Mouse (Mus musculus) testis, adult 10 weeks (tissue): ENCODE measurements around the gene Mup1. TPM values are rescaled to one million over a fixed set of nuclear protein-coding genes. Genes with fewer than 3 reads are reported as not detected.

Source experiments
- polyA plus RNA-seq: library from polyadenylated mRNA; stranded (reverse); fragments of 350-450 nt; fragmentation: Illumina TruSeq; extraction: RNeasy Lipid Tissue Mini Kit (QIAGEN cat#74804); gene quantifications from one replicate; pipeline ENCODE4 v1.2.3, GENCODE M21; 2014; ENCODE audit warnings: low read depth, low replicate concordance

The Mup1 gene
- not detected for polyA plus RNA-seq

DNA sequence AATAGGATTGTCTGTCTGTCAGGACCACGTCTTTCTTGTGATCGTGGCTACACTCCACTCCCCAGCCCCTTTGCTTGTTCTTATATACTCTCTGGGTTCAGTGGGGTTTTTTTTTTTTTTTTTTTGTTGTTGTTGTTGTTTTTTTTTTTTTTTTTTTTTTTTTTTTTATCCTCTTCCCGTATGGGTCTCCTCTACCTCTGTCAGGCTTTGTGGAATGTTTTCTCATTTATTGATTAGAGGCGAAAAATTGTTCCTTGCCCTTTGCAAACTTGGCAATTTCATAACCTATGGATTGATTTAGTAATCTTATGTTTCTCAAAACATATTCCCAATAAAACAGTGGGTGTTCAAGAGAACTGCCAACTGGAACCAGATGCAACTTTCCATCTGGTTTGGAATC, at the start of gene Mup1:
Mup1 (minus strand) TSS at position 101 of the 400 bp plus-strand sequence.

Other genes with a start within 250 kb of the Mup1 start
- gene Mup9, start 80.0 kb downstream of the Mup1 start, polyA plus RNA-seq: not detected
- gene Mup10, start 80.2 kb upstream of the Mup1 start, polyA plus RNA-seq: not detected
- gene Mup11, start 160.5 kb upstream of the Mup1 start, polyA plus RNA-seq: not detected
- gene Mup12, start 239.4 kb upstream of the Mup1 start, polyA plus RNA-seq: not detected